8 mouse cellular contexts compared by ENCODE assay signal in the genomic region with DNA sequence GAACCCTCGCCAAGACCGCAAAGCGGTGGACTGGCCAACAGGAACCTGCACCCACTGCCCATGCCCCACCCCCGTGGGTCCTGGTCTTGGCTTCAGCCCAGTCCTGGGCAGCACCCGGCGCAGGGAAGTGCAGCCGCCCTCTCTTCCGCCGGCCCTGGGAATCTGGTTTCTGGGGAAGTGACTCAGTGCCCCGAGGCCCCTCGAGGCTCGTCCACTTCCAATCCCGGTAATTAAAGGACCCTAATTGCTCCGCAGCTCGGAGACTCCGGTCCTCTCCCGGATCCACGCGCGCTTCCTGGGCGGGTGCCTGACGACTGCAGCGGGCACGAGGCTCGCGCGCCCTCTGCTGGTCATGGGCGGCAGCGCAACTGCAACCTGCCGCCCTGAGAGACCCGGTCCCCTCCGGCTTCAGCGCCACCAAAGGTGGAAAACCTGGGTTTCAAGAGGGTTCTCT. TPM values are rescaled to one million over a fixed set of nuclear protein-coding genes. Genes with fewer than 3 reads are reported as not detected.
A peak's percentile ranks its signal among the peaks of the same experiment; 100 is the strongest.
DNase-seq lines count a peak whose midpoint lies in the region; ATAC-seq and TF ChIP-seq lines count a peak whose summit lies in the region.

No protein-coding gene starts in this region.

- peak; percentile 86 for TF ChIP-seq CTCF in kidney, adult 2 months (conservative IDR thresholded peaks at IDR 0.05; ENCODE audit: insufficient read depth, insufficient read length, low read depth, low read length)
- peak; percentile 94 for TF ChIP-seq CTCF in liver, adult 2 months (IDR thresholded peaks at IDR 0.05; ENCODE audit: low read depth, low read length)
- peak; percentile 96 for TF ChIP-seq CTCF in midbrain, postnatal 0 days (IDR thresholded peaks at IDR 0.05)

- H3K4me3 ChIP-seq in embryonic facial prominence, embryonic 12.5 days = peak overlapping the region; percentile 44
- peak overlapping the region; percentile 48 for H3K4me3 ChIP-seq in kidney, adult 2 months (ENCODE audit: insufficient read depth, low read depth, low read length)
- H3K4me3 ChIP-seq in liver, adult 2 months (ENCODE audit: insufficient read depth, low read depth, low read length) = peak overlapping the region; percentile 60; the same call in 1 of the 2 replicates
- H3K4me3 ChIP-seq in midbrain, postnatal 0 days (ENCODE audit: low read depth, low read length) = peak overlapping the region; percentile 41

- under 1% methylated on average over 33 of the region's 33 CpGs for WGBS in embryonic facial prominence, embryonic 12.5 days
- under 1% methylated on average over 33 of the region's 33 CpGs for WGBS in kidney, adult 2 months
- WGBS in liver, adult 2 months = under 1% methylated on average over 33 of the region's 33 CpGs
- under 1% methylated on average over 33 of the region's 33 CpGs for WGBS in midbrain, postnatal 0 days

- H3K4me1 ChIP-seq in embryonic facial prominence, embryonic 12.5 days = peaks cover 15% of the 10 kb centered on the region
- H3K4me1 ChIP-seq in kidney, adult 2 months (ENCODE audit: control insufficient read depth, insufficient read depth, low read length) = peaks cover 11% of the 10 kb centered on the region; the same call in 1 of the 2 replicates
- H3K4me1 ChIP-seq in liver, adult 2 months (ENCODE audit: control insufficient read depth, insufficient read depth, low read length) = peaks cover 12% of the 10 kb centered on the region
- H3K4me1 ChIP-seq in midbrain, postnatal 0 days (ENCODE audit: insufficient read depth, low read length) = no peaks in the 10 kb centered on the region; the same call in 1 of the 2 replicates

- H3K27ac ChIP-seq in embryonic facial prominence, embryonic 12.5 days = no peak overlapping the region
- H3K27ac ChIP-seq in kidney, adult 2 months (ENCODE audit: insufficient read depth, low read depth, low read length) = no peak overlapping the region
- peak overlapping the region; percentile 39; the same call in 1 of the 2 replicates for H3K27ac ChIP-seq in liver, adult 2 months (replicated peaks; ENCODE audit: insufficient read depth, low read depth, low read length)
- no peak overlapping the region for H3K27ac ChIP-seq in midbrain, postnatal 0 days (ENCODE audit: low read depth, low read length)

- H3K9me3 ChIP-seq in embryonic facial prominence, embryonic 12.5 days = no peaks in the 10 kb centered on the region
- H3K9me3 ChIP-seq in midbrain, postnatal 0 days (ENCODE audit: low read length) = no peaks in the 10 kb centered on the region

- H3K9ac ChIP-seq in embryonic facial prominence, embryonic 12.5 days = peak overlapping the region; percentile 47
- H3K9ac ChIP-seq in liver, adult 2 months (ENCODE audit: low read depth, low read length) = peak overlapping the region; percentile 72
- peak overlapping the region; percentile 36 for H3K9ac ChIP-seq in midbrain, postnatal 0 days (replicated peaks; ENCODE audit: low read length, poor library complexity, severe bottlenecking)

- peak; percentile 24; the same call in 1 of the 2 replicates for ATAC-seq in embryonic facial prominence, embryonic 12.5 days (ENCODE audit: insufficient number of reproducible peaks, insufficient read depth, low FRiP score, low TSS enrichment)
- ATAC-seq in midbrain, postnatal 0 days (ENCODE audit: low FRiP score) = 0 out of 2 replicates have a peak, but pooled peaks have one; percentile 41

- peak; percentile 69 for DNase-seq in 3T3-L1 (ENCODE audit: low read depth, low spot score)
- DNase-seq in adrenal gland, postnatal 25 days = peak; percentile 88
- DNase-seq in heart, adult 8-10 months (ENCODE audit: low spot score) = peak; percentile 85
- peak; percentile 88 for DNase-seq in kidney, adult 2 months
- DNase-seq in liver, adult 2 months (ENCODE audit: extremely low read depth, low read depth, low spot score) = no peak
- DNase-seq in midbrain, postnatal 0 days (ENCODE audit: low spot score) = peak; percentile 72
- peak; percentile 70 to 78 for DNase-seq in spleen, postnatal 14 days (ENCODE audit: low spot score in 2 of 2)

- H3K79me2 ChIP-seq in liver, adult 2 months (ENCODE audit: control insufficient read depth, insufficient read depth, low read length) = no peaks in the 10 kb centered on the region

- H3K36me3 ChIP-seq in embryonic facial prominence, embryonic 12.5 days = no peaks in the 10 kb centered on the region
- no peaks in the 10 kb centered on the region for H3K36me3 ChIP-seq in kidney, adult 2 months (ENCODE audit: control insufficient read depth, insufficient read depth, low read length)
- H3K36me3 ChIP-seq in liver, adult 2 months (ENCODE audit: control insufficient read depth, insufficient read depth, low read length) = no peaks in the 10 kb centered on the region
- no peaks in the 10 kb centered on the region for H3K36me3 ChIP-seq in midbrain, postnatal 0 days (ENCODE audit: insufficient read depth, low read length)

- peak overlapping the region; percentile 64 for H3K4me2 ChIP-seq in embryonic facial prominence, embryonic 12.5 days (replicated peaks)
- peak overlapping the region; percentile 61 for H3K4me2 ChIP-seq in midbrain, postnatal 0 days (ENCODE audit: low read depth, low read length, poor library complexity, severe bottlenecking)

- peaks cover 57% of the 10 kb centered on the region for H3K27me3 ChIP-seq in embryonic facial prominence, embryonic 12.5 days
- no peaks in the 10 kb centered on the region for H3K27me3 ChIP-seq in kidney, adult 2 months (replicated peaks; ENCODE audit: control insufficient read depth, insufficient read depth, low read length)
- H3K27me3 ChIP-seq in liver, adult 2 months (ENCODE audit: control insufficient read depth, insufficient read depth, low read length) = no peaks in the 10 kb centered on the region
- H3K27me3 ChIP-seq in midbrain, postnatal 0 days (ENCODE audit: insufficient read depth, low read length) = peaks cover 14% of the 10 kb centered on the region; the same call in 1 of the 2 replicates

- no peak for TF ChIP-seq POLR2A in kidney, adult 2 months (IDR thresholded peaks at IDR 0.05; ENCODE audit: low read depth, low read length)
- no peak for TF ChIP-seq POLR2A in liver, adult 2 months (IDR thresholded peaks at IDR 0.05; ENCODE audit: extremely low read depth, insufficient read depth, low read length)

RNA-seq across cellular contexts. Expression of gene Sh2b3, which starts 5.2 kb away (rescaled TPM):
- 36.4 and 46.0 TPM in 2 replicates for total RNA-seq in adrenal gland, postnatal 25 days (2021)
- polyA plus RNA-seq in embryonic facial prominence, embryonic 12.5 days (2016; fragmentation: Nextera tagmentation; extraction: Ambion mirVana) = 13.1 and 14.4 TPM in 2 replicates
- 10 to 100 TPM; 19.2 to 23.0 (median 22.3) TPM for total RNA-seq in heart, adult 8-10 months (2022)
- 19.7 and 20.8 TPM in 2 replicates for polyA plus RNA-seq in kidney, adult 2 months (2012; rRNA removed)
- 7.0 and 8.7 TPM in 2 replicates for total RNA-seq in liver, adult 2 months (2014; rRNA removed)
- polyA plus RNA-seq in liver, adult 2 months (2012; rRNA removed) = 11.1 and 14.2 TPM in 2 replicates
- total RNA-seq in midbrain, postnatal 0 days (2014; rRNA removed) = 21.5 and 23.8 TPM in 2 replicates
- 5.9 and 6.4 TPM in 2 replicates for polyA plus RNA-seq in midbrain, postnatal 0 days (2015; fragmentation: Nextera tagmentation; extraction: Ambion mirVana)

RNA-seq across cellular contexts. Expression of gene Pheta1, which starts 6.1 kb away (rescaled TPM):
- total RNA-seq in adrenal gland, postnatal 25 days (2021) = 6.2 and 8.8 TPM in 2 replicates
- polyA plus RNA-seq in embryonic facial prominence, embryonic 12.5 days (2016; fragmentation: Nextera tagmentation; extraction: Ambion mirVana) = 47.3 and 48.1 TPM in 2 replicates
- total RNA-seq in heart, adult 8-10 months (2022) = 10 to 100 TPM in 1 of 4 experiments, 1 to 10 TPM in 3; 8.6 to 10.1 (median 9.1) TPM
- polyA plus RNA-seq in kidney, adult 2 months (2012; rRNA removed) = 19.1 and 23.4 TPM in 2 replicates
- 7.1 and 7.4 TPM in 2 replicates for total RNA-seq in liver, adult 2 months (2014; rRNA removed)
- polyA plus RNA-seq in liver, adult 2 months (2012; rRNA removed) = 11.6 and 12.0 TPM in 2 replicates
- 46.1 and 49.7 TPM in 2 replicates for total RNA-seq in midbrain, postnatal 0 days (2014; rRNA removed)
- 29.8 and 33.1 TPM in 2 replicates for polyA plus RNA-seq in midbrain, postnatal 0 days (2015; fragmentation: Nextera tagmentation; extraction: Ambion mirVana)
